Mouse (Mus musculus): Measurements from ENCODE around the gene Dlgap1. TPM values are rescaled to one million over a fixed set of nuclear protein-coding genes. Genes with fewer than 3 reads are reported as not detected.

Gene Dlgap1
- polyA plus RNA-seq, 1 experiment from 2014 or later: 2.4 TPM

GRCm38 (mm10) chr17:70247342-70247741, 278.5 kb downstream of the Dlgap1 start:
- H3K27me3 ChIP-seq (ENCODE audit: insufficient read depth, poor library complexity, severe bottlenecking): no peaks in the 10 kb centered on the region
- no peak overlapping the region for H3K4me3 ChIP-seq
- no peaks in the 10 kb centered on the region for H3K9me3 ChIP-seq
- H3K27ac ChIP-seq: no peak overlapping the region
- H3K4me1 ChIP-seq (replicated peaks): no peaks in the 10 kb centered on the region
- no peak for DNase-seq (ENCODE audit: low spot score)
- H3K36me3 ChIP-seq: no peaks in the 10 kb centered on the region
- WGBS: 89% methylated on average over 7 of the region's 7 CpGs

GRCm38 (mm10) chr17:70248250-70248649, 279.4 kb downstream of the Dlgap1 start:
- Histone ChIP-seq H3K36me3 (no peaks in the 10 kb centered on the region), H3K9me3 (no peaks in the 10 kb centered on the region), H3K4me1 (replicated peaks) (no peaks in the 10 kb centered on the region), H3K27me3 (ENCODE audit: insufficient read depth, poor library complexity, severe bottlenecking) (no peaks in the 10 kb centered on the region), H3K27ac (no peak overlapping the region), H3K4me3 (no peak overlapping the region)
- WGBS: 62% methylated on average over 6 of the region's 6 CpGs
- DNase-seq (ENCODE audit: low spot score): no peak

GRCm38 (mm10) chr17:70252476-70252875, 283.6 kb downstream of the Dlgap1 start:
- no peak for DNase-seq (ENCODE audit: low spot score)
- no peaks in the 10 kb centered on the region for H3K4me1 ChIP-seq (replicated peaks)
- WGBS: 91% methylated on average over 3 of the region's 3 CpGs
- H3K4me3 ChIP-seq: no peak overlapping the region
- H3K27ac ChIP-seq: no peak overlapping the region
- H3K9me3 ChIP-seq: no peaks in the 10 kb centered on the region
- no peaks in the 10 kb centered on the region for H3K27me3 ChIP-seq (ENCODE audit: insufficient read depth, poor library complexity, severe bottlenecking)
- H3K36me3 ChIP-seq: no peaks in the 10 kb centered on the region

GRCm38 (mm10) chr17:70256371-70256770, 287.5 kb downstream of the Dlgap1 start:
- Histone ChIP-seq H3K9me3 (no peaks in the 10 kb centered on the region), H3K36me3 (no peaks in the 10 kb centered on the region), H3K27me3 (ENCODE audit: insufficient read depth, poor library complexity, severe bottlenecking) (no peaks in the 10 kb centered on the region), H3K27ac (no peak overlapping the region), H3K4me1 (replicated peaks) (no peaks in the 10 kb centered on the region), H3K4me3 (no peak overlapping the region)
- no peak for DNase-seq (ENCODE audit: low spot score)
- WGBS: 83% methylated on average over 4 of the region's 4 CpGs

GRCm38 (mm10) chr17:70263156-70263555, 294.3 kb downstream of the Dlgap1 start:
- Histone ChIP-seq H3K27ac (no peak overlapping the region), H3K27me3 (ENCODE audit: insufficient read depth, poor library complexity, severe bottlenecking) (no peaks in the 10 kb centered on the region), H3K4me3 (no peak overlapping the region), H3K36me3 (no peaks in the 10 kb centered on the region), H3K9me3 (no peaks in the 10 kb centered on the region), H3K4me1 (replicated peaks) (no peaks in the 10 kb centered on the region)
- DNase-seq (ENCODE audit: low spot score): no peak
- 78% methylated on average over 3 of the region's 3 CpGs for WGBS

- Histone ChIP-seq H3K27ac (no peak overlapping the region), H3K9me3 (no peaks in the 10 kb centered on the region), H3K4me1 (replicated peaks) (no peaks in the 10 kb centered on the region), H3K4me3 (no peak overlapping the region), H3K36me3 (no peaks in the 10 kb centered on the region), H3K27me3 (ENCODE audit: insufficient read depth, poor library complexity, severe bottlenecking) (no peaks in the 10 kb centered on the region)
- WGBS: 88% methylated on average over 2 of the region's 2 CpGs
- no peak for DNase-seq (ENCODE audit: low spot score)
Measured at GRCm38 (mm10) chr17:70272125-70272524, 303.3 kb downstream of the Dlgap1 start.

GRCm38 (mm10) chr17:70287708-70288107, 318.8 kb downstream of the Dlgap1 start:
- Histone ChIP-seq H3K36me3 (no peaks in the 10 kb centered on the region), H3K27ac (no peak overlapping the region), H3K9me3 (no peaks in the 10 kb centered on the region), H3K4me3 (no peak overlapping the region), H3K4me1 (replicated peaks) (no peaks in the 10 kb centered on the region), H3K27me3 (ENCODE audit: insufficient read depth, poor library complexity, severe bottlenecking) (no peaks in the 10 kb centered on the region)
- WGBS: 87% methylated on average over 2 of the region's 2 CpGs
- DNase-seq (ENCODE audit: low spot score): no peak

- no peak for DNase-seq (ENCODE audit: low spot score)
- WGBS: 87% methylated on average over 7 of the region's 7 CpGs
- Histone ChIP-seq H3K4me1 (replicated peaks) (no peaks in the 10 kb centered on the region), H3K4me3 (no peak overlapping the region), H3K36me3 (no peaks in the 10 kb centered on the region), H3K27me3 (ENCODE audit: insufficient read depth, poor library complexity, severe bottlenecking) (no peaks in the 10 kb centered on the region), H3K27ac (no peak overlapping the region), H3K9me3 (no peaks in the 10 kb centered on the region)
Measured at GRCm38 (mm10) chr17:70294106-70294505, 325.2 kb downstream of the Dlgap1 start.

- 75% methylated on average over 9 of the region's 9 CpGs for WGBS
Measured at GRCm38 (mm10) chr17:70301941-70302478, 333.1 kb downstream of the Dlgap1 start.

GRCm38 (mm10) chr17:70302656-70303055, 333.8 kb downstream of the Dlgap1 start:
- Histone ChIP-seq H3K27ac (no peak overlapping the region), H3K4me3 (no peak overlapping the region), H3K27me3 (ENCODE audit: insufficient read depth, poor library complexity, severe bottlenecking) (no peaks in the 10 kb centered on the region), H3K4me1 (replicated peaks) (no peaks in the 10 kb centered on the region), H3K9me3 (no peaks in the 10 kb centered on the region), H3K36me3 (no peaks in the 10 kb centered on the region)
- DNase-seq (ENCODE audit: low spot score): no peak
- WGBS: 82% methylated on average over 2 of the region's 2 CpGs

More at GRCm38 (mm10) chr17:70301941-70302478, 333.1 kb downstream of the Dlgap1 start:
- Histone ChIP-seq H3K4me1 (replicated peaks) (no peaks in the 10 kb centered on the region), H3K4me3 (no peak overlapping the region), H3K9me3 (no peaks in the 10 kb centered on the region), H3K27me3 (ENCODE audit: insufficient read depth, poor library complexity, severe bottlenecking) (no peaks in the 10 kb centered on the region), H3K36me3 (no peaks in the 10 kb centered on the region), H3K27ac (no peak overlapping the region)
- DNase-seq (ENCODE audit: low spot score): no peak

GRCm38 (mm10) chr17:70305021-70305420, 336.1 kb downstream of the Dlgap1 start:
- Histone ChIP-seq H3K9me3 (no peaks in the 10 kb centered on the region), H3K4me3 (no peak overlapping the region), H3K27ac (no peak overlapping the region), H3K4me1 (replicated peaks) (0 out of 2 replicates have a peak, but pooled peaks cover 4% of the 10 kb centered on the region), H3K36me3 (no peaks in the 10 kb centered on the region), H3K27me3 (ENCODE audit: insufficient read depth, poor library complexity, severe bottlenecking) (no peaks in the 10 kb centered on the region)
- WGBS: 94% methylated on average over 5 of the region's 5 CpGs
- no peak for DNase-seq (ENCODE audit: low spot score)

- no peak overlapping the region for H3K4me3 ChIP-seq
- H3K9me3 ChIP-seq: no peaks in the 10 kb centered on the region
- H3K27ac ChIP-seq: no peak overlapping the region
- DNase-seq (ENCODE audit: low spot score): no peak
- H3K4me1 ChIP-seq (replicated peaks): 0 out of 2 replicates have a peak, but pooled peaks cover 4% of the 10 kb centered on the region
- H3K27me3 ChIP-seq (ENCODE audit: insufficient read depth, poor library complexity, severe bottlenecking): no peaks in the 10 kb centered on the region
- H3K36me3 ChIP-seq: no peaks in the 10 kb centered on the region
- 88% methylated on average over 11 of the region's 11 CpGs for WGBS
Measured at GRCm38 (mm10) chr17:70307418-70308176, 338.7 kb downstream of the Dlgap1 start.

GRCm38 (mm10) chr17:70308364-70309231, 339.7 kb downstream of the Dlgap1 start:
- 81% methylated on average over 22 of the region's 22 CpGs for WGBS
- Histone ChIP-seq H3K4me3 (no peak overlapping the region), H3K9me3 (no peaks in the 10 kb centered on the region), H3K36me3 (no peaks in the 10 kb centered on the region), H3K27me3 (ENCODE audit: insufficient read depth, poor library complexity, severe bottlenecking) (no peaks in the 10 kb centered on the region), H3K27ac (no peak overlapping the region), H3K4me1 (replicated peaks) (0 out of 2 replicates have a peak, but pooled peaks cover 4% of the 10 kb centered on the region)
- DNase-seq (ENCODE audit: low spot score): no peak
